Mouse (Mus musculus): ENCODE results near the gene Zfp105.

DNA sequence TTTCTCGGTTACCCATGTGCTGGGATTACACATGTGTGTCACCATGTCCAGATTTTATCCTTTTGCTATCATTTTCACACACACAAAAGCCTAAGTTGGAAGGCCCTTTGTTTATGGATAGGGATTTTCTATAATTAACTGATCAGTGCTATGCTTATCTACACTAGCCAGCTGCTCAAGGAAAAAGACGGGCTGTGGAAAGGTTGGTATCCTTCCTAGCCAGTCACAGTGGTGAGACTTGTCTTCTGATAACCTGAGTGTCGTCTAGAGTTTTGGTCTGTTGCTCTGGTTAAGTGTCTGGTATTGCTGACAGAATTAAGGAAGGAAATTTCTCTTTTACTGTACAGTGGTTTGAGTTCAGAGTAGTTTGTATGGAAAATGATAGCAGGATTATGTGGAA, 6.0 kb downstream of the Zfp105 start:
- TF ChIP-seq POLR2A (IDR thresholded peaks at IDR 0.05; ENCODE audit: insufficient read depth, low read length) (no peak), CTCF (IDR thresholded peaks at IDR 0.05; ENCODE audit: low read depth, low read length) (no peak)
